ENCODE assay signal across 21 mouse cellular contexts in genomic region chr5:96993057-96993456, GRCm38 (mm10). TPM values are rescaled to one million over a fixed set of nuclear protein-coding genes. Genes with fewer than 3 reads are reported as not detected.
DNase-seq lines count a peak whose midpoint lies in the region; ATAC-seq and TF ChIP-seq lines count a peak whose summit lies in the region.
"Had no signal": no experiment of that assay in that cellular context is flagged by ENCODE, and none has a peak within 500 bp of the region (broad histone marks: within the 10 kb centered on the region; RNA-seq: fewer than 3 reads in every experiment).

No protein-coding gene starts in this region.

- H3K27ac ChIP-seq in liver, embryonic 12.5 days = peak overlapping the region; percentile 80; the same call in 1 of the 2 replicates
- H3K27ac ChIP-seq in liver, postnatal 0 days (ENCODE audit: low read depth) = no peak overlapping the region
- H3K27ac ChIP-seq: forebrain, embryonic 13.5 days; heart, adult 2 months; heart, embryonic 13.5 days; hindbrain, embryonic 12.5 days had no signal

- no peak for DNase-seq in liver, postnatal 0 days
- DNase-seq in B cell, adult 2 months = peak; percentile 62 to 66
- no peak for DNase-seq in lung, postnatal 10 days
- no peak for DNase-seq in gastrocnemius, postnatal 10 days
- DNase-seq: adrenal gland, postnatal 10 days; cerebellum, adult 2 months; cerebellum, postnatal 36 days; gastrocnemius, postnatal 14 days; heart, adult 2 months; kidney, adult 11 months; kidney, postnatal 25 days; layer of hippocampus, postnatal 36 days; right cerebral cortex, adult 18-20 months; right cerebral cortex, postnatal 4 days had no signal

- peaks cover 75% of the 10 kb centered on the region for H3K4me1 ChIP-seq in liver, embryonic 12.5 days
- peaks cover 33% of the 10 kb centered on the region for H3K4me1 ChIP-seq in liver, postnatal 0 days (ENCODE audit: insufficient read depth)

- WGBS in liver, embryonic 12.5 days (ENCODE audit: insufficient replicate concordance) = 73% methylated on average over 8 of the region's 8 CpGs
- 70% methylated on average over 8 of the region's 8 CpGs for WGBS in liver, postnatal 0 days (ENCODE audit: insufficient replicate concordance)

- H3K9me3 ChIP-seq in liver, embryonic 12.5 days (replicated peaks) = no peaks in the 10 kb centered on the region
- no peaks in the 10 kb centered on the region for H3K9me3 ChIP-seq in liver, postnatal 0 days (ENCODE audit: low read length)
- H3K9me3 ChIP-seq: forebrain, embryonic 13.5 days; heart, embryonic 13.5 days; hindbrain, embryonic 12.5 days had no signal

- no peak overlapping the region for H3K4me3 ChIP-seq in liver, embryonic 12.5 days
- no peak overlapping the region for H3K4me3 ChIP-seq in liver, postnatal 0 days (ENCODE audit: low read depth, low read length)
- H3K4me3 ChIP-seq: forebrain, embryonic 13.5 days; heart, adult 2 months; heart, embryonic 13.5 days; hindbrain, embryonic 12.5 days had no signal

- peak overlapping the region; percentile 23 for H3K9ac ChIP-seq in liver, embryonic 12.5 days
- H3K9ac ChIP-seq in liver, postnatal 0 days (replicated peaks) = no peak overlapping the region
- H3K9ac ChIP-seq: forebrain, embryonic 13.5 days; heart, embryonic 13.5 days; hindbrain, embryonic 12.5 days had no signal

- no peak for TF ChIP-seq EP300 in liver, postnatal 0 days (IDR thresholded peaks at IDR 0.05; ENCODE audit: low read depth)

- no peaks in the 10 kb centered on the region for H3K36me3 ChIP-seq in liver, embryonic 12.5 days
- H3K36me3 ChIP-seq in liver, postnatal 0 days (replicated peaks; ENCODE audit: insufficient read depth, low read length) = no peaks in the 10 kb centered on the region
- H3K36me3 ChIP-seq: heart, embryonic 13.5 days; hindbrain, embryonic 12.5 days had no signal

- ATAC-seq in liver, embryonic 12.5 days = no peak
- no peak for ATAC-seq in liver, postnatal 0 days
- peak; percentile 9 for ATAC-seq in common myeloid progenitor, adult 5-6 weeks (replicated peaks; ENCODE audit: low read depth, poor library complexity, severe bottlenecking)
- ATAC-seq in neutrophil, adult 5-6 weeks (ENCODE audit: extremely low read depth, insufficient number of reproducible peaks, low FRiP score, poor library complexity, severe bottlenecking) = peak; percentile 58
- ATAC-seq: forebrain, embryonic 13.5 days had no signal

- no peak for TF ChIP-seq CTCF in liver, postnatal 0 days (IDR thresholded peaks at IDR 0.05; ENCODE audit: low read depth)

- H3K27me3 ChIP-seq in liver, embryonic 12.5 days (replicated peaks) = no peaks in the 10 kb centered on the region
- no peaks in the 10 kb centered on the region for H3K27me3 ChIP-seq in liver, postnatal 0 days (ENCODE audit: insufficient read depth, low read length)
- H3K27me3 ChIP-seq: forebrain, embryonic 13.5 days; heart, embryonic 13.5 days; hindbrain, embryonic 12.5 days had no signal

- no peak overlapping the region for H3K4me2 ChIP-seq in liver, embryonic 12.5 days
- no peak overlapping the region for H3K4me2 ChIP-seq in liver, postnatal 0 days (ENCODE audit: low read depth, low read length)
- H3K4me2 ChIP-seq: forebrain, embryonic 13.5 days; heart, embryonic 13.5 days; hindbrain, embryonic 12.5 days; midbrain, embryonic 11.5 days had no signal

RNA-seq across cellular contexts. Expression of gene Bmp2k, which starts 4.4 kb away (rescaled TPM):
- 57.2 and 59.8 TPM in 2 replicates for polyA plus RNA-seq in liver, embryonic 12.5 days (2016; fragmentation: Nextera tagmentation; extraction: Ambion mirVana)
- polyA plus RNA-seq in liver, postnatal 0 days (2015; fragmentation: Nextera tagmentation; extraction: Ambion mirVana) = 13.6 and 15.2 TPM in 2 replicates
- 24.6 and 29.1 TPM in 2 replicates for total RNA-seq in common myeloid progenitor, adult 5-6 weeks (2017)
- total RNA-seq in neutrophil, adult 5-6 weeks (2017) = 107 and 117 TPM in 2 replicates
- total RNA-seq in gastrocnemius, postnatal 10 days (2021) = 10 to 100 TPM; 12.6 to 15.1 TPM

Comparison
In these comparisons a context has a peak if more than half of its experiments do, and no peak if none do; other contexts are left out.
1. ATAC-seq: peak in common myeloid progenitor, adult 5-6 weeks (single experiment) and neutrophil, adult 5-6 weeks (single experiment); none in liver, embryonic 12.5 days (single experiment) and liver, postnatal 0 days (single experiment).
2. DNase-seq: peak in B cell, adult 2 months (2 of 2); none in liver, postnatal 0 days (single experiment), lung, postnatal 10 days (single experiment) and gastrocnemius, postnatal 10 days (single experiment).